Mouse (Mus musculus) kidney, postnatal 0 days (tissue): ENCODE results near the gene Uqcrfs1. TPM values are rescaled to one million over a fixed set of nuclear protein-coding genes. Genes with fewer than 3 reads are reported as not detected.

Source experiments
- ATAC-seq: fragments of 200-750 bp; cut with Nextera tagmentation; replicated peaks from 2 replicates; pipeline ENCODE4 v1.8.0; 2017; ENCODE audit warnings: low read depth, moderate number of reproducible peaks, moderate TSS enrichment, moderate library complexity; ENCODE audit not compliant: low FRiP score
- DNase-seq: peaks from one replicate; pipeline ENCODE4 v3.0.0-alpha.2; 2016; ENCODE audit warnings: low spot score
- H3K27ac ChIP-seq: fragments of 300-500 bp; sonication (generic); 2 replicates; pipeline ENCODE4 v1.5.1; 2014; ENCODE audit warnings: mild to moderate bottlenecking
- H3K27me3 ChIP-seq: fragments of 300-500 bp; sonication (generic); 2 replicates; pipeline ENCODE4 v1.6.1; 2014; ENCODE audit warnings: low read length, mixed read lengths; ENCODE audit not compliant: insufficient read depth
- H3K36me3 ChIP-seq: fragments of 300-500 bp; sonication (generic); 2 replicates; pipeline ENCODE4 v1.6.1; 2014; ENCODE audit warnings: low read length, mixed read lengths; ENCODE audit not compliant: insufficient read depth
- H3K4me1 ChIP-seq: fragments of 300-500 bp; sonication (generic); replicated peaks from 2 replicates; pipeline ENCODE4 v1.6.1; 2014; ENCODE audit warnings: antibody characterized with exemption, low read length, mixed read lengths; ENCODE audit not compliant: insufficient read depth
- H3K4me2 ChIP-seq: fragments of 300-500 bp; sonication (generic); 2 replicates; pipeline ENCODE4 v1.6.1; 2014; ENCODE audit warnings: mild to moderate bottlenecking, low read length, moderate library complexity, mixed read lengths
- H3K4me3 ChIP-seq: fragments of 300-500 bp; sonication (generic); replicated peaks from 2 replicates; pipeline ENCODE4 v1.5.1; 2014; ENCODE audit warnings: low read depth, low read length
- H3K9ac ChIP-seq: fragments of 300-500 bp; sonication (generic); 2 replicates; pipeline ENCODE4 v1.6.1; 2014; ENCODE audit warnings: low read depth, low read length
- H3K9me3 ChIP-seq: fragments of 300-500 bp; sonication (generic); replicated peaks from 2 replicates; pipeline ENCODE4 v1.6.1; 2016; ENCODE audit warnings: low read length, inconsistent platforms, mixed read lengths
- CTCF ChIP-seq: IDR thresholded peaks from 2 replicates; pipeline ENCODE4 v1.5.1; 2016; ENCODE audit warnings: antibody characterized with exemption, low read depth, mild to moderate bottlenecking, moderate library complexity
- WGBS: fragments of 180-500 bp; shearing (Covaris S2); extraction: QIAGEN DNeasy Blood & Tissue Kit; methylation state at CpG from one replicate; pipeline ENCODE4 v1.1.7; 2014; 5-methylcytosine and 5-hydroxymethylcytosine counted together
- polyA plus RNA-seq: library from polyadenylated mRNA; unstranded; fragments of >200 nt; fragmentation: Nextera tagmentation; extraction: Ambion mirVana; gene quantifications from 2 replicates; pipeline ENCODE4 v1.2.1, GENCODE M21; 2015

Uqcrfs1 gene
- polyA plus RNA-seq, 1 experiment from 2014 or later, result 588 TPM

DNA sequence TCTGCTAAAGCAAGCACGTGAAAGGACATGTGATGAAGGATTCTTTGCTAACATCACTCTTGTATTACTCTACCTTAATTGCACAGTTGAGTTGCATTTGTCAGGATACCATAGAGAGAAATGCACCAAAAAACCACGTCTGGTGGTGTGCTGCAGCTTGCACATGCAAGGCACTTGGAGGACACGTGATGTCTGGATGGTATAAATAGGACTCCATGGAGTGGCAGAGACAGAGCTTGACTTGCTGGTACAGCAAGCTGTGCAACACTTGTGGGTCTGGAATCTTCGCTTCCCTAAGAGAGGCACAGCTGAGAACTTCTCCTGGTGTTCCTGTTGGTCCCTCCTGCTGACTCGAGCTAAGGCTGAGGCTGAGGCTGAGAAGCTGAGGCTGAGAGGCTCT lies 4.2 kb upstream of the Uqcrfs1 start:
- H3K4me3 ChIP-seq, result no peak overlapping the region
- no peaks in the 10 kb centered on the region for H3K4me1 ChIP-seq
- H3K27ac ChIP-seq, result no peak overlapping the region
- no peak overlapping the region for H3K9ac ChIP-seq
- ATAC-seq (no peak), DNase-seq (no peak)
- no peaks in the 10 kb centered on the region for H3K36me3 ChIP-seq
- no peak overlapping the region for H3K4me2 ChIP-seq
- TF ChIP-seq CTCF, result no peak
- H3K27me3 ChIP-seq, result no peaks in the 10 kb centered on the region
- no peaks in the 10 kb centered on the region for H3K9me3 ChIP-seq
- WGBS, result 84% methylated on average over 5 of the region's 5 CpGs

- no peaks in the 10 kb centered on the region for H3K27me3 ChIP-seq
- H3K36me3 ChIP-seq, result no peaks in the 10 kb centered on the region
- no peak overlapping the region for H3K4me2 ChIP-seq
- WGBS, result 26% methylated on average over 2 of the region's 2 CpGs
- no peak overlapping the region for H3K4me3 ChIP-seq
- peak; percentile 55; the same call in 1 of the 2 replicates for ATAC-seq
- no peaks in the 10 kb centered on the region for H3K9me3 ChIP-seq
- peaks cover 5% of the 10 kb centered on the region for H3K4me1 ChIP-seq
- H3K9ac ChIP-seq, result no peak overlapping the region
- H3K27ac ChIP-seq, result no peak overlapping the region
- peak; percentile 97 for TF ChIP-seq CTCF
- peak; percentile 91 for DNase-seq
Measured at GRCm38 (mm10) chr13:30548835-30549234, 3.7 kb upstream of the Uqcrfs1 start.

DNA sequence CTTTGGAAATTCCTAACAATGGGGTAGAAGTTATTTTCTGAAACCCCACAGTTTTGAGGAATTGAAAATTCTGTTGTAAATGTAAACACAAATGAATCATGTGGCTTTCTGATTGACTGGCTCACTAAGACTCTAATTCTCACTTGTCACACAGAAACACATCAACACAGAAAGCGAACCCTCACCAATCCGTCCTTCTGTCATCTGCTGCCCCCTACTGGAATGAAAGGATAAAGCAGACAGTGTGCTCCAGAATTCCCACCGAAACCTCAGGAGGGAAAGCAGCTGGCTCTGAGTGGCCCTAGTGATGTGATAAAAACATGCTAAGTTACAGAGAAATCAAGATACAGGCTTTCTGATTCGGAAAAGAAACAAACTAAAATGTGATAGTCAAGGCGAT lies 14.4 kb downstream of the Uqcrfs1 start:
- no peak overlapping the region for H3K27ac ChIP-seq
- no peaks in the 10 kb centered on the region for H3K36me3 ChIP-seq
- no peaks in the 10 kb centered on the region for H3K9me3 ChIP-seq
- 8% methylated on average over 5 of the region's 5 CpGs for WGBS
- no peak overlapping the region for H3K4me3 ChIP-seq
- H3K4me1 ChIP-seq, result no peaks in the 10 kb centered on the region
- TF ChIP-seq CTCF, result peak; percentile 98
- DNase-seq (peak; percentile 90), ATAC-seq (no peak)
- H3K4me2 ChIP-seq, result no peak overlapping the region
- no peak overlapping the region for H3K9ac ChIP-seq
- H3K27me3 ChIP-seq, result no peaks in the 10 kb centered on the region

GRCm38 (mm10) chr13:30524961-30525360 lies 20.2 kb downstream of the Uqcrfs1 start:
- Histone ChIP-seq H3K9me3 (no peaks in the 10 kb centered on the region), H3K9ac (no peak overlapping the region), H3K4me2 (no peak overlapping the region), H3K4me3 (no peak overlapping the region), H3K4me1 (no peaks in the 10 kb centered on the region), H3K27me3 (no peaks in the 10 kb centered on the region), H3K36me3 (no peaks in the 10 kb centered on the region), H3K27ac (no peak overlapping the region)
- WGBS, result 87% methylated on average over 8 of the region's 8 CpGs
- no peak for ATAC-seq
- no peak for DNase-seq
- TF ChIP-seq CTCF, result no peak

DNA sequence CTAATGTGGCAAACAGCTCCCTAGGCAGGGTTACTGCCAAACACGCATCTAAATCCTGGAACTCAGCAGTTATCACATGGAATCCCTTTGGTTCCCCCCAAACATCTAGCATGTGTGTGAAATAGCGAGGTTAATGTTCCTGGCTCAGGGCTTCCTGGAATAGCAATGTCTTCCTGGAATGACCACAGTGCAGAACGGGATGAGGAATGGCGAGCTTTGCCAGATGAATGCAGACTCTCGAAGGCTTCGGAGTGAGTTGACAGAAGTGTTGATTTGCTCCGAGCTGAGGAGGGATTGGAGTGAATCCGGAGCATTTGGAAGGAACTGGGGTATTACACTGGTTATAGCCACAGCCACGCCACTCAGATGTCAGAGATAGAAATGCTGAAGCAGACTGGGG lies 21.2 kb downstream of the Uqcrfs1 start:
- no peak overlapping the region for H3K9ac ChIP-seq
- no peak overlapping the region for H3K4me2 ChIP-seq
- no peak for ATAC-seq
- no peaks in the 10 kb centered on the region for H3K9me3 ChIP-seq
- DNase-seq, result no peak
- no peak for TF ChIP-seq CTCF
- H3K27me3 ChIP-seq, result no peaks in the 10 kb centered on the region
- no peak overlapping the region for H3K4me3 ChIP-seq
- no peak overlapping the region for H3K27ac ChIP-seq
- H3K4me1 ChIP-seq, result no peaks in the 10 kb centered on the region
- no peaks in the 10 kb centered on the region for H3K36me3 ChIP-seq
- 83% methylated on average over 9 of the region's 9 CpGs for WGBS

- Histone ChIP-seq H3K27ac (no peak overlapping the region), H3K27me3 (no peaks in the 10 kb centered on the region), H3K4me3 (no peak overlapping the region), H3K4me2 (no peak overlapping the region), H3K4me1 (no peaks in the 10 kb centered on the region), H3K36me3 (no peaks in the 10 kb centered on the region), H3K9me3 (no peaks in the 10 kb centered on the region), H3K9ac (no peak overlapping the region)
- no peak for DNase-seq
- ATAC-seq, result no peak
- no peak for TF ChIP-seq CTCF
- 91% methylated on average over 5 of the region's 5 CpGs for whole genome bisulfite sequencing
Measured at GRCm38 (mm10) chr13:30523246-30523891, 21.8 kb downstream of the Uqcrfs1 start.
